ENCODE assay signal across 18 mouse cellular contexts in genomic region chr3:145147952-145148351, GRCm38 (mm10). TPM values are rescaled to one million over a fixed set of nuclear protein-coding genes. Genes with fewer than 3 reads are reported as not detected.
"Had no signal": no experiment of that assay in that cellular context is flagged by ENCODE, and none has a peak within 500 bp of the region (broad histone marks: within the 10 kb centered on the region; RNA-seq: fewer than 3 reads in every experiment).

No protein-coding gene starts in this region.

- H3K27ac ChIP-seq: neural tube, embryonic 12.5 days; neural tube, embryonic 13.5 days; neural tube, embryonic 15.5 days; stomach, embryonic 15.5 days; stomach, postnatal 0 days had no signal

- H3K4me1 ChIP-seq: neural tube, embryonic 12.5 days; neural tube, embryonic 13.5 days; neural tube, embryonic 15.5 days; stomach, embryonic 15.5 days had no signal

- H3K4me3 ChIP-seq: neural tube, embryonic 12.5 days; neural tube, embryonic 13.5 days; neural tube, embryonic 15.5 days; stomach, embryonic 15.5 days had no signal

- H3K9me3 ChIP-seq: neural tube, embryonic 12.5 days; neural tube, embryonic 13.5 days; neural tube, embryonic 15.5 days; stomach, embryonic 15.5 days had no signal

- H3K27me3 ChIP-seq: neural tube, embryonic 12.5 days; neural tube, embryonic 13.5 days; neural tube, embryonic 15.5 days; stomach, embryonic 15.5 days had no signal

- DNase-seq: retina, postnatal 1 day; right cerebral cortex, adult 18-20 months; right cerebral cortex, postnatal 14 days; right cerebral cortex, postnatal 25 days; right cerebral cortex, postnatal 4 days; spleen, adult 18-20 months; thymus, adult 18-20 months; thymus, adult 2 months; thymus, postnatal 14 days; thymus, postnatal 25 days; thymus, postnatal 36 days; thymus, postnatal 4 days had no signal

RNA-seq across cellular contexts. Expression of gene Clca2, which starts 48.7 kb away (rescaled TPM):
- polyA plus RNA-seq: neural tube, embryonic 14.5 days; neural tube, embryonic 15.5 days had no signal
